Mouse (Mus musculus) intestine, embryonic 16.5 days (tissue): ENCODE measurements around the gene Rora. TPM values are rescaled to one million over a fixed set of nuclear protein-coding genes. Genes with fewer than 3 reads are reported as not detected.

Experiments
- ATAC-seq: fragments of 200-750 bp; cut with Nextera tagmentation; 2 replicates; pipeline ENCODE4 v1.8.0; 2017; ENCODE audit warnings: moderate TSS enrichment, moderate library complexity
- H3K27ac ChIP-seq: fragments of 300-500 bp; sonication (generic); 2 replicates; pipeline ENCODE4 v1.5.1; 2014; ENCODE audit warnings: mild to moderate bottlenecking, low read length
- H3K27me3 ChIP-seq: fragments of 300-500 bp; sonication (generic); replicated peaks from 2 replicates; pipeline ENCODE4 v1.6.1; 2014; ENCODE audit warnings: low read length, control low read depth, mixed read lengths; ENCODE audit not compliant: control insufficient read depth, insufficient read depth
- H3K36me3 ChIP-seq: fragments of 300-500 bp; sonication (generic); 2 replicates; pipeline ENCODE4 v1.6.1; 2014; ENCODE audit warnings: low read length, control low read depth; ENCODE audit not compliant: control insufficient read depth, insufficient read depth
- H3K4me1 ChIP-seq: fragments of 300-500 bp; sonication (generic); 2 replicates; pipeline ENCODE4 v1.6.1; 2014; ENCODE audit warnings: low read length, control low read depth, mixed read lengths; ENCODE audit not compliant: control insufficient read depth, insufficient read depth
- H3K4me2 ChIP-seq: fragments of 300-500 bp; sonication (generic); 2 replicates; pipeline ENCODE4 v1.6.1; 2014; ENCODE audit warnings: low read depth, low read length, control low read depth
- H3K4me3 ChIP-seq: fragments of 300-500 bp; sonication (generic); 2 replicates; pipeline ENCODE4 v1.5.1; 2014; ENCODE audit warnings: mild to moderate bottlenecking, low read length
- H3K9ac ChIP-seq: fragments of 300-500 bp; sonication (generic); 2 replicates; pipeline ENCODE4 v1.6.1; 2014; ENCODE audit warnings: low read depth, low read length
- H3K9me3 ChIP-seq: fragments of 300-500 bp; sonication (generic); 2 replicates; pipeline ENCODE4 v1.6.1; 2016; ENCODE audit warnings: low read length, control low read depth; ENCODE audit not compliant: control insufficient read depth
- WGBS: fragments of 180-500 bp; shearing (Covaris S2); extraction: QIAGEN DNeasy Blood & Tissue Kit; methylation state at CpG from one replicate; pipeline ENCODE4 v1.1.7; 2014; 5-methylcytosine and 5-hydroxymethylcytosine counted together
- polyA plus RNA-seq: library from polyadenylated mRNA; unstranded; fragments of >200 nt; fragmentation: Nextera tagmentation; extraction: Ambion mirVana; gene quantifications from 2 replicates; pipeline ENCODE4 v1.2.1, GENCODE M21; 2015

The Rora gene
- polyA plus RNA-seq, 1 experiment from 2014 or later = 4.5 TPM

- Histone ChIP-seq H3K27ac (no peak overlapping the region), H3K4me2 (no peak overlapping the region), H3K36me3 (no peaks in the 10 kb centered on the region), H3K27me3 (no peaks in the 10 kb centered on the region), H3K4me3 (no peak overlapping the region), H3K4me1 (no peaks in the 10 kb centered on the region), H3K9me3 (no peaks in the 10 kb centered on the region), H3K9ac (no peak overlapping the region)
- no peak for ATAC-seq
- WGBS = 74% methylated on average over 4 of the region's 4 CpGs
Observed at GRCm38 (mm10) chr9:69367055-69367454, 713.5 kb downstream of the Rora start.

- no peaks in the 10 kb centered on the region for H3K9me3 ChIP-seq
- no peaks in the 10 kb centered on the region for H3K4me1 ChIP-seq
- no peak overlapping the region for H3K9ac ChIP-seq
- no peaks in the 10 kb centered on the region for H3K27me3 ChIP-seq
- no peak overlapping the region for H3K4me3 ChIP-seq
- H3K36me3 ChIP-seq = no peaks in the 10 kb centered on the region
- no peak overlapping the region for H3K4me2 ChIP-seq
- whole genome bisulfite sequencing = 72% methylated on average over 8 of the region's 8 CpGs
- no peak for ATAC-seq
- no peak overlapping the region for H3K27ac ChIP-seq
Observed at GRCm38 (mm10) chr9:69368071-69368470, 714.5 kb downstream of the Rora start.

GRCm38 (mm10) chr9:69371046-69371724 is 717.6 kb downstream of the Rora start:
- no peaks in the 10 kb centered on the region for H3K27me3 ChIP-seq
- H3K9me3 ChIP-seq = no peaks in the 10 kb centered on the region
- ATAC-seq = no peak
- H3K4me1 ChIP-seq = no peaks in the 10 kb centered on the region
- no peak overlapping the region for H3K27ac ChIP-seq
- H3K4me2 ChIP-seq = no peak overlapping the region
- no peak overlapping the region for H3K4me3 ChIP-seq
- no peak overlapping the region for H3K9ac ChIP-seq
- H3K36me3 ChIP-seq = no peaks in the 10 kb centered on the region
- 78% methylated on average over 11 of the region's 11 CpGs for WGBS

- no peak overlapping the region for H3K4me3 ChIP-seq
- H3K4me1 ChIP-seq = no peaks in the 10 kb centered on the region
- no peak overlapping the region for H3K4me2 ChIP-seq
- no peaks in the 10 kb centered on the region for H3K36me3 ChIP-seq
- H3K9me3 ChIP-seq = no peaks in the 10 kb centered on the region
- H3K9ac ChIP-seq = no peak overlapping the region
- no peaks in the 10 kb centered on the region for H3K27me3 ChIP-seq
- 52% methylated on average over 4 of the region's 4 CpGs for WGBS
- no peak for ATAC-seq
- no peak overlapping the region for H3K27ac ChIP-seq
Observed at GRCm38 (mm10) chr9:69372871-69373270, 719.3 kb downstream of the Rora start.

GRCm38 (mm10) chr9:69376982-69377653 is 723.5 kb downstream of the Rora start:
- no peak overlapping the region for H3K4me3 ChIP-seq
- no peaks in the 10 kb centered on the region for H3K4me1 ChIP-seq
- H3K4me2 ChIP-seq = no peak overlapping the region
- WGBS = 87% methylated on average over 4 of the region's 4 CpGs
- H3K27ac ChIP-seq = no peak overlapping the region
- no peaks in the 10 kb centered on the region for H3K9me3 ChIP-seq
- H3K9ac ChIP-seq = no peak overlapping the region
- no peak for ATAC-seq
- H3K36me3 ChIP-seq = no peaks in the 10 kb centered on the region
- H3K27me3 ChIP-seq = no peaks in the 10 kb centered on the region

- WGBS = 81% methylated on average over 3 of the region's 3 CpGs
- H3K36me3 ChIP-seq = no peaks in the 10 kb centered on the region
- no peak overlapping the region for H3K4me2 ChIP-seq
- no peaks in the 10 kb centered on the region for H3K9me3 ChIP-seq
- H3K4me1 ChIP-seq = no peaks in the 10 kb centered on the region
- ATAC-seq = no peak
- H3K27me3 ChIP-seq = no peaks in the 10 kb centered on the region
- no peak overlapping the region for H3K27ac ChIP-seq
- H3K9ac ChIP-seq = no peak overlapping the region
- H3K4me3 ChIP-seq = no peak overlapping the region
Observed at GRCm38 (mm10) chr9:69377654-69378045, 724.1 kb downstream of the Rora start.

GRCm38 (mm10) chr9:69380546-69380945 is 727.0 kb downstream of the Rora start:
- Histone ChIP-seq H3K27ac (no peak overlapping the region), H3K36me3 (no peaks in the 10 kb centered on the region), H3K4me2 (no peak overlapping the region), H3K4me3 (no peak overlapping the region), H3K27me3 (no peaks in the 10 kb centered on the region), H3K9ac (no peak overlapping the region), H3K4me1 (0 out of 2 replicates have a peak, but pooled peaks cover 3% of the 10 kb centered on the region), H3K9me3 (no peaks in the 10 kb centered on the region)
- no peak for ATAC-seq
- 59% methylated on average over 1 of the region's 1 CpGs for WGBS

- no peak overlapping the region for H3K27ac ChIP-seq
- 66% methylated on average over 7 of the region's 7 CpGs for WGBS
- no peak overlapping the region for H3K4me3 ChIP-seq
- H3K9me3 ChIP-seq = no peaks in the 10 kb centered on the region
- no peak for ATAC-seq
- H3K4me1 ChIP-seq = 0 out of 2 replicates have a peak, but pooled peaks cover 3% of the 10 kb centered on the region
- H3K27me3 ChIP-seq = no peaks in the 10 kb centered on the region
- no peak overlapping the region for H3K9ac ChIP-seq
- H3K36me3 ChIP-seq = no peaks in the 10 kb centered on the region
- no peak overlapping the region for H3K4me2 ChIP-seq
Observed at GRCm38 (mm10) chr9:69381741-69382140, 728.2 kb downstream of the Rora start.

GRCm38 (mm10) chr9:69384475-69384874 is 730.9 kb downstream of the Rora start:
- H3K27me3 ChIP-seq = no peaks in the 10 kb centered on the region
- H3K27ac ChIP-seq = no peak overlapping the region
- no peaks in the 10 kb centered on the region for H3K9me3 ChIP-seq
- H3K4me3 ChIP-seq = no peak overlapping the region
- WGBS = 88% methylated on average over 17 of the region's 17 CpGs
- no peak for ATAC-seq
- no peaks in the 10 kb centered on the region for H3K36me3 ChIP-seq
- 0 out of 2 replicates have a peak, but pooled peaks cover 3% of the 10 kb centered on the region for H3K4me1 ChIP-seq
- H3K9ac ChIP-seq = no peak overlapping the region
- no peak overlapping the region for H3K4me2 ChIP-seq
